Mouse (Mus musculus) thymus, adult 18-20 months (tissue): ENCODE data around the gene Rplp0.
"Not testable (repeated sequence)": the region's sequence is repeated elsewhere in the genome, so short reads cannot be mapped to it uniquely, and the experiment has no call there.

Experiments
- DNase-seq, 2 experiments: peaks; one replicate each; pipeline ENCODE4 v3.0.0; 2022; ENCODE audit warnings: mixed read lengths in 2 of 2

The Rplp0 gene

DNA sequence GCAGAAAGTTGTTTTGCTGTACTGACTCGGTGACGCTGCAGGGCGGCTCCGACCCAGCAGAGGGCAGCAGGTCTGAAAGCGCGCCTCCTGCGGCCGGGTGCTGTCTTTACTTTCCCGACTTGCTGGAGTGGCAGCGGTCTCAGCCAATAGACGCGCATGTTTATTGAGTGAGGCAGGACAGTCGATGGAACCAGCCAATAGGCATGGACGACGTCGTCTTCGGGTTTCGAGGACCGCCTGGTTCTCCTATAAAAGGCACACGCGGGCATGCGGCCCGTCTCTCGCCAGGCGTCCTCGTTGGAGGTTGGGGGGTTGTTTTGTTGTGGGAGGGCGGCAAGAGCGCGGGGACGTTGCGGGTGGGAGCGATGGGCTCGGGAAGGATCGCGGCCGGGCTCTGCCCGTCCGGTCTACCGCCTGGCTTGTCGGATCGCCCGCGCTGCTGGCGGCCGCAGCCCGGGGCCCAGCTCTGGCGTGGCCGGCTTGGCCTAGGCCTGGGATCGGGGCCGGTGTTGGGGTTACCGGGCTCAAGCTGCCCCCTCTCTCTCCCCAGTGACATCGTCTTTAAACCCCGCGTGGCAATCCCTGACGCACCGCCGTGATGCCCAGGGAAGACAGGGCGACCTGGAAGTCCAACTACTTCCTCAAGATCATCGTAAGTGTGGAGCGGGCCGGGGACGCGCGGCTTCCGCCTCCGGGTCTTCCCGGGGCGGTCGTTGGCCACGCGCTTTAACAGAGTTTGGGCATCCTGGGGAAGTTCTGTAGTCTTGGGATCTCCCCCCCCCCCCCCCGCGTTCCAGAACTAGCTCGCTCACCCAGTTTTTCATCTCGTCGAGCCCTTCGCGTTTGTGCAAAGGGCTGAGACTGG is at the start of gene Rplp0:
TSS of gene Rplp0 (plus strand) at position 231 of the 865 bp plus-strand sequence.
- DNase-seq = peak; percentile 99

DNA sequence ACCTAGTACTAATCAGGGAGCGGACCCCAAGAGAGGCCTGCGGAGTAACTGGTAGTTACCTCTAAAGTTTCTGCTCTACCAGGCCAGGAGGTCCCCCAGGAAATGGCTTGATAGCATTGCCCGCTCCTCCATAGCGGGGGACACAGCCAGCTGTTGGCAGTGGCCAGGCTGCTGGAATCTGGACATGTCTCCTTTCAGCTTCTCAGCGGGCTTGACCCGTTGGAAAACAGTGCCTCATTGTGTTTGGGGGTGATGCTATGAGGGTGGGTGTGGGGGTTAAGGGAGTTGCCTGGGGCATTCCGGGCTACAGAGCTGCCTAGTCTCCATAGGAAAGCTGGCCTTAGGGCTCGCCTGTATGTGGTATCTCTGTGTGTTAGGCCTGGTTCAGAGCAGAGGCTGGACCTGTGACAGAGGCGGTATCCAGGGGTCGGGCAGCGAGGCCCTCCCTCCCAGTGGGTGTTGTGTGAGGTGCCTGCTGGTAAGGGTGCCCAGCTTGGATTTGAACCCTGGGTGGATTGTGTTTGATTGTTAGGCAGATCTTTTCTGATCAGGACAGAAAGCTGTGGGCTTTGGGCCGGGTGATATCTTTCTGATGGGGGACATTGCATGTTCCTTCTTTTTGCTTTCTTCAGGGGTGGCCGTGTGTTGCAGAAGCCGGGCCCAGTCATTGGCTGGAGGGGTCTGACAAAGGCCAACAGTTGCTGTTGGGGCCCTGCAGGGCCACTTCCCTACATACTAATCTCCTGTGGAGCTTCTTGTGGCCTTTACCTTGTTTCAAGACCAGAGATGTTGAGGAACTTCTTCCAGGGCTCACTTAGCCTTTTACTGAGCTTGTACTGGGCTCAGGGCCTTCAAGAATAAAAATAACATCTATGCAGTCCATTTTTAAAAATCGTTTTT is 49.2 kb upstream of the Rplp0 start:
- no peak for DNase-seq

DNA sequence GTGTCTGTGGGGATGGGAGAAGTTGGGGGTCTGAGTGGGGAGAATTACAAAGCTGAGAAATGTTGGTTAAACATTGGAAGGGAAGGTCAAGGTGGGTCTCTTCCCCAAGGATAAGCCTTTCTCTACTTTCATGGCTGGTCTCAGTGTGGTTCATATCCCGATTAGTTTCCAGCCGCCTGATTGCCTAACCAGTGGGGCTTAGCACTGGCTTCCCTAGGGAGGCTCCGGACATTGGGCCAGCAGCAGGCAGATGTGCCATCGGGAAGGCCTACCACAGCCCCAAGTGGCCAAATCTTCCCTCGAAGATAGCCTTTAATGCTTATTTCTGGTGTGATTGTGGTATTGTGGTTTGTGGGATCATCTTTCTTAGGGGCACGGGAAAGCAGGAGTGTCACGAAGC is 46.9 kb upstream of the Rplp0 start:
- no peak for DNase-seq

DNA sequence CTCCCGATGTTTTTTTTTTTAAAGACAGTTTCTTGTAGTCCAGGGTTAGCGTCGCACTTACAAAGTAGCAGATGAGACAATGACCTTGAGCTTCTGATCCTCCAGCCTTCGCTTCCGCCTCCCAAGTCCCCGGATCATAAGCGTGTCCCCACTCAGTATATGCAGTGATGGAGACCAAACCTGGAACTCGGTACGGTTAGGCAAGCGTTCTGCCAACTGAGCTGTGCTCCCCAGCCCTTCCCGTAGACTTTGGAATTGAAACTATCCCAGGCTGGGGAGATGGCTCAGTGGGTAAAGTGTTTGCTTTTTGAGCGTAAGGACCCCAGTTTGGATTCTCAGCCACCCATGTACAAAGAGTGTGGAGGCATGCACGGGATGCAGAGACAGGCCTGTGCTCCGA is 46.0 kb upstream of the Rplp0 start:
- no peak for DNase-seq

DNA sequence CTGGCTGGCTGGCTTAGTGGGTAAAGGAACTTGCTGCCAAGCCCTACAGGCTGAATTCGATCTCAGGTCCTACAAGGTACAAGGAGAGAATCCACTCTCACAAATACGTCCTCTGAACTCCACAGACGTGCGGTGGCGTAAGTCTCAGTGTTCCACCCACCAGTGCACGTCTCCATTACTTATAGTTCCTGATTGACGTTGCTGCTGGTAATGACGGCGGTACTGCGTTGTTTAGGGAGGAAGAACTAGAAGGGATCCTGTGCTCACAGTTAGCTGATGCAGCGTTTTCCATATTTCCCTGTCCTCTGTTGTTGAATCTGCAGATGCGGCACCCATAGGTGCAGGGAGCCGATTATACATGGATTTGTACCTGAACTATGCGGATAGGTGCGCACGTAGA is 45.5 kb upstream of the Rplp0 start:
- no peak for DNase-seq

DNA sequence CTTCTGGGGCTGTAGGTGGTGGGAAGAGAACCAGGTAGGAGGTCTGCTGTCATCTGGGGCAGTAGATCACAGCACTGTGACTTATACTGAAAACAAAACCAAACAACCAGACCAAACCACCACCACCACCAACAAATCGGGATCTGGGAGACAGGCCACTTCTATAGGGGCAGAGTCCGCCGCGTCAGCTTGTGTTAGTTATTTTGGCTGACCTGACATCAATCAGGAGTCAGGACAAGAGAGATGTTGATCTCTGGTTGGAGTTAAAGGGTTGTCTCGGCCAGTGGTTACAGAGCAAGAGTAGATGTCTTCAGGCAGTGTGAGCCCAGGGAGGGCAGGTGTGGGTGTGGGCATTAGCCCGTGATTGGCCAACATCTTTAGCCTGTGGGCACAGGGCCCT is 44.9 kb upstream of the Rplp0 start:
- no peak for DNase-seq

DNA sequence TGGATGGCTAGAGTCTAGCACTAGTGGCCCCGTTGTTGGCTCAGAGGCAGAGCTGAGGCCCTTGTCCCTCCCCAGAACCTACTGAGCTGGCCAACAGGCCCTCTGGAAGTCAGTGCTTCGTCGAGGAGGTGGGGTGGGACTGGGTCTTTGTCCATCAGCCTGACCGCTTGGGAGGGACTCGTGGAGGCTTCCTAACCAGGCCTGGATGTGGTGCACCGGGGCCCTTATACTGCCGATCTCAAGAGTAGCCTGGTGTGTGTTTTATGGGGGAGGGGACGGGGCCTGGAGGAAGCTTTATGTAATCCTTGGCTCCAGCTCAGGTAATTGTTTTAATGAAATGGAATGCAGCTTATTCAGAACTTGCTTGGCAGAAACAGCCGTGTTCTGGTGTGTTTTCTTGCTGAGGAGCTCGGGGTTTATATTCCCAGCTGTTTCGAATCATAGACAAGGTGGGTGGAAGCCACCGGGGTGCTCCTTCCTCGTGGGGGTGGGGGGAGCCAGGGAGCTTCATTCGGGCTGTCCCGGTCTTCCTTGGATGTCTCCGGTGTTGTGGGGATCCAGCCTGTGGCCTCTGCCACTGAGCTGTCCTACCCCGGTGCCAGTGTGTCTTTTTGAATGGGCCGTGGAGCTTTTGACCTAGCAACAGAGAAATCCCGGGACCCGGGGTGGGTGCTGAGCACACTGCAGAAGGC is 44.2 kb upstream of the Rplp0 start:
- no peak for DNase-seq

DNA sequence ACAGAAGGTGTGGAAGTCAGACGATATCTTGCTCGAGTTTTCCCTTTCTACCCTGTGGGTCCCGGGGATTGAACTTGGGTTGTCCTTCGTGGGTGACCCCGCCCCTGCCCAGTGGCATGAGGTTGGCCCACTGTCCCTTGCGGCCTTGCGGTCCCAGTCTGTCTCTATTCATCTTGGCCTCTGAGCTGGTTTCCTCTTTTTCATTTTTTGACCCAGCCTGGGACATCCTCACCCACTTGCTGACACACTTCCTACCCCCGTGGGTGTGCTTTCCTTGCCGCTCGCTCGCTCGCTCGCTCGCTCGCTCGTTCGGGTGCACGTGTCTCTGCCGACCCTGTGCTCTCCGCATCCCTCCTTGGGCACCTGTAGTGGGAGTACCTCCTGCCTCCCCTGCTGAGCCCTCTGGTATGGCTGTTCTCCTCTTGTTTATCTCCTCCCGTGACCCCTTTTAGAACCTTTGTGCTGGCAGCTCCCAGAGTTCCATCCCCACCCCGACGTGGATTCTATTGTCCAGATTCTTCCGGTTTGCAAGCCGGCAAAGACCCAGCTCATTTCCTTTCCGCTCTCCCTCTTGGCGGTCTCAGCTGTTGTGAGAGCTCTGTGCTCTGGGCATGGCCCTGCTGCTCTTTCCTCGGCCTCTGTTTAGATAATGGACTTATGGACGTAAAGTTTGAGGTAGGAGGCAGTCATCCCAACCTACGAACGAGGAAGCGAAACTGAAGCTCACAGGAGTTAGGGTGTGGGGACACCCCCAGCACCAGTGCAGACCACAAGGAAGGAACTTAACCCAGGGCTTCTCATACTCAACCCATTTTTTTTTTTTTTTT is 43.0 kb upstream of the Rplp0 start:
- peak in 1 of 2 experiments; percentile 52 for DNase-seq

DNA sequence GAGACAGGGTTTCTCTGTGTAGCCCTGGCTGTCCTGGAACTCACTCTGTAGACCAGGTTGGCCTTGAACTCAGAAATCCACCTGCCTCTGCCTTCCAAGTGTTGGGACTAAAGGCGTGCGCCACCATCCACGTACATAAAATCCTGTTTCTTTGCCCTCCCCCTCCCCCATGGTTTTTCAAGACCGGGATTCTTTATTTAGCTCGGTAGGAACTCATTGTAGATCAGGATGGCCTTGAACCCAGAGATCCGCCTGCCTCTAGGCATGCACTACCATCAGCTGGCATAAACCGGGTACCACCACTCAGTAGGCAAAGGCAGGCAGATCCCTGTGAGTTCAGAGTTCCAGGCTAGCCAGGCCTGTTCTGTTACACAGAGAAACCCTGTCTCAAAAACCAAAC is 42.4 kb upstream of the Rplp0 start:
- DNase-seq = no peak

DNA sequence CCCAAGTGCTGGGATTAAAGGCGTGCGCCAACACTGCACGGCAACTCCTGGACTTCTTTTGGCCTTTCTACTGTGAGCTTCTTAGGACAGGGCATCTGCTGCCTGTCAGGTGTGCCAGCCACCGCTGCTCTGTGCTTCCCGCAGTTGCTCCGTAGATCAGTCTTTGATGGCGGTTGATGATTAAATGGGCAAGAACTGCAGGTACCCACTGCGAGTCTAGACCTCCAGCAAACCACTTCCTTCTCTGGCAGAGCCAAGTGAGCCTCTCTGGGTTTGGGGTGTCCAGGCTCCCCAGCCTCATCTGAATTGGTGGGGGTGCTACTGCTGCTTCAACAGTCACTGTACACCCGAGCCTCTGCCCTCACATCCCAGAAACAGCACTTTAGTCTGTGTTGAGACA is 41.8 kb upstream of the Rplp0 start:
- DNase-seq = no peak

DNA sequence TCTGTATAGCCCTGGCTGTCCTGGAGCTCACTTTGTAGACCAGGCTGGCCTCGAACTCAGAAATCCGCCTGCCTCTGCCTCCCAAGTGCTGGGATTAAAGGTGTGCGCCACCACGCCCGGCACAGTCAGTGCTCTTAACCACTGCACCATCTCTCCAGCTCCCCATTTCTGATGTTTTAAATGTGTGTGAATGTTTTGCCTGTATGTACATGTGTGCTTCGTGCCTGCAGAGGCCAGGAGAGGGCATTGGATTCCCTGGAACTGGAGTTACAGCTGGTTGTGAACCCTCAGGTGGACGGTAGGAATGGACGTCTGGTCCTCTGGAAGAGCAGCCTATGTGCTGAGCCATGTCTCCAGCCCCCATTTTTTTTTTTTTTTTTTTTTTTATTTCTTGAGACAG is 41.1 kb upstream of the Rplp0 start:
- DNase-seq = not testable (repeated sequence)

DNA sequence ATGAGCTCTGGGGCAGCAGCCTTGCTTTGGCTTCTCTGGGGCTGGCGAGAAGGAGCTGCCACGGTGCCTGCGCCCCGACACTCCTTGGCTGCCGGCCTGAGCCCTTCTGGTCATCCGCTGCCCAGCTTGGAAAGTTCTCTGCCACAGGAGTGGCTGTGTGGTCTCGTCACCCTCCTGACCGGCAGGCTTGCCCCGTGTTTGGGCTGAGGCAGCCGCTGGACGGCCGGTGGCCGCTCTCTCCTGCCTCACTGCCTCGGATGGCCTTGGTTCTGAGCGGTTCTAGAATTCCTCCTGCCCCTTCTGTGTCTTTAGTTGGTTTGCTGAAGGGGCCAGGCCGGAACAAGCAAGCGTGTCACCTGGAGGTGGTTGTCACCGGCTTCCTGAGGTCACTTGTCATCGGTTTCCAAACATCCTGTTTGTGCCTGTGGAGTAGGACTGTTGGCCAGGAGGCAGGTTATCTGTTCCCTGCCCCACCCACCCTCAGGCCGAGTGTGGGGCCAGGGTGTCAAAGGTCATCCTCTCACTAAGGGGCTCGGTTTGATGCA is 38.9 kb upstream of the Rplp0 start:
- DNase-seq = no peak

DNA sequence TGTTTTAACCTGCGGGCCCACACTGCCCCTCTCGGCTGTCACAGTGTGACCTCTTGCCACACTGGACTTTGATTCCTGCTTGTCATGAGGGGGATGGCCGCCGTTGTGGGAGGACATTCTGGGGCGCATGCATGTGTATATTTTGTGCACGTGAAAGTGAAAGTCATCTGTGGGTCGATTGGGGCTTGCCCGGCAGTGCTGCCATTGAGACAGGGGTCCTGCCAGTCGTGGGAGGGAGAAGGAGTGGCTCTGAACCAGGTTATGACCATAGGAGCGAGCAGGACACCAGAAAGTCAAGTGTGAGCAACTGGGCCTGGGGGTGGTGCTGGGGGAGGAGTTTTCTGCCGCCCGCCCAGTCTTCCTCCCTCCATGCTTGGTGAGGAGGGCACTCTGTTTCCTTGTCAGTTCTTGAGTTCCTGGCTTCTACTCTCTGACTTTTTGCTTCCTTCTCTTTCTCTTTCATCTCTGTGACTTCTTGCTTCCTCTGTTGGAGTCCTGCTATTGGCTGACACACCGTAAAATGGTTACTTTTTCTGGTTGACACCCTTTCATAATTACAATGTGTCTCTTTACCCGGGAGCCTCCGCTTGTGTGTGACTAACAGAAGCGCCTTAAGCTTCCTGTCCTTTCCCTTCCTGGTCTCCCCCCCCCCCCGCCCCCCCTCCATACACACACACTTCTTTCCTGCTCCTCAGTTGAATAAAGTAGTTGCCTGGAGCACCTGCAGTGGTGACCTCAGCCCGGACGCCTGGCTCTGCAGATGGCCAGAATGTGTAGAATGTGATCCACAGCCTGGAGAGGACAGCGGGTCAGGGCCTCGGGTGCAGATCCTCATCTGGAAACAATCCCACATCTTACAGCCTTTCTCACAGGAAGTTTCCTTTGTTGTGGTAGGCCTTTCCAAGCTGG is 37.5 kb upstream of the Rplp0 start:
- peak; percentile 59 to 69 for DNase-seq

DNA sequence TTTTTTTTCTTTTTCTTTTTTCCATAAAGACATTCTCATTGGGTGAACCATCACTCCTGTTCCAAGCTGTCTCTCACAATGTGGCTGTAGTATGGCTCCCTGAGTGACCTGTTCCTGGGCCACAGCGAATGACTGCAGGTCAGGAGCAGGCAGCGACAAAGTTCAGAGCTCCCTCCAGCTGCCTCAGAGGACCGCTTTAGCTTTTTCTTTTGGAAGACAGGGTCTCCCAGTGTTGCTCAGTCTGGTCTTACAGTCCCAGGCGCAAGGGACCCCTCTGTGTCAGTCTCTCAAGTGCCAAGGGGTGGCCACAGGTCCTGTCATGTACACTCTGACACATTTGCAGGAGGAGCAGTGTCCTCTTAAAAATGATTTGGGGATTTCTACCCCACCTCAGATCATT is 36.7 kb upstream of the Rplp0 start:
- DNase-seq = no peak

DNA sequence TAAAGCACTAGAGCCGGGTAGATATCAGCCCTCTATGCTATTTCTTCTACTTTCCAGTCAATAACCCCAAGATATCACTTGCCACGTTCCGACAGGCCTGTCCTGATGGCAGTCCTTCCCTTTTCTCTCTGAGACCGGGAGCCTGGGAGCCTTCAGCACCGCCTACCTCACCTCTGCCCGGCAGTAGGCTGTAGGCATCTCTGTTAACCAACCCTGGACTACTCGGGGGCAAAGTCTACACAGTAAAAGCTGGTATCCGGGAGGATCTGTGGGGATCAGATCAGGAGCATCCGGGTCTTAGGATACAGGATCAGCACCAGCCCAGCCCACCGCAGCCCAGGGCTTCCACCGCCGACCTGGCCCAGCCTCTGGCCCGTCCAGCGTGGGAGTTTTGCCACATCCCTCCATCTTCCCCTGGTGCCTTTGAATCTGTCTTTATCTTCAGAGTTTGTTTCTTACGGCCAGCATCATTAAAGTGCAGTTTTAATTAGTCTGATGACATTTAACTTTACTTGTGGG is 36.2 kb upstream of the Rplp0 start:
- no peak for DNase-seq

DNA sequence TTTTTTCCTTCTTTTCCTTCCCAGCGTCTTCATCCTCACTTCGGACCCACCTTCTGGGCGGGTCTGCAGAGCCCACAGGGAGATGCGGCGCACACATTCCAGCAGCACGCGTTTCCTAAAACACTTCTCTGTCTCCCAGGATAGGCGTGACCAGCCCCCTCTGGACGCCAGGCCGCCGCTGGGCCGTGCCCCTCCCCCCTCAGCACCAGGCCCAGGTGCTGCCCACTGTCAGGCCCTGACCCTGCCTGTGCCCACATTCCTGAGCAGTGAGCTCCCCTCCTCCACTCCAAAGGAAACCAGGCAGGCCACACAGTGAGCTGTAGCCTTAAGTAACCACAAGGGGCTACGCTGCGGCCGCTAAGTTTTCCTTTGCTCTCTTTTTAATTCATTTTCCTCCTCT is 35.3 kb upstream of the Rplp0 start:
- DNase-seq = peak in 1 of 2 experiments; percentile 3

DNA sequence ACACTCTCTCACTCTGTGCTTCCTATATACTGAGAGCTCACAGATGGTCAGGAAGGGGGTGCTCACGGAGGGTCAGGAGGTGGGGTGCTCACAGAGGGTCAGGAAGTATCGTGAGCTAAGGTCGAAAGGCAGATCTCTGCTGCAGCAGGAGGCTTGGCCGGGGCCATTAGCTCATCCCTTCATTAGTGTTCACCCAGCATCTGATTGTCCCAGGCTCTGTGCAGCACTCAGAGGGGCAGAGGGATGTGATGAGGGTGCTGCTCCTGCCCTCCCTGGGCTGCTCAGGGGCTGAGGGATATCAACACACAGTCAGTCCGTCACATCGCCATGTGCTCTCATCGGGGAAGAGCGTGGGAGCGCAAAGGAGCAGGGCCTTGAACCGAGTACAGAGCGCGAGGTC is 34.8 kb upstream of the Rplp0 start:
- DNase-seq = no peak

DNA sequence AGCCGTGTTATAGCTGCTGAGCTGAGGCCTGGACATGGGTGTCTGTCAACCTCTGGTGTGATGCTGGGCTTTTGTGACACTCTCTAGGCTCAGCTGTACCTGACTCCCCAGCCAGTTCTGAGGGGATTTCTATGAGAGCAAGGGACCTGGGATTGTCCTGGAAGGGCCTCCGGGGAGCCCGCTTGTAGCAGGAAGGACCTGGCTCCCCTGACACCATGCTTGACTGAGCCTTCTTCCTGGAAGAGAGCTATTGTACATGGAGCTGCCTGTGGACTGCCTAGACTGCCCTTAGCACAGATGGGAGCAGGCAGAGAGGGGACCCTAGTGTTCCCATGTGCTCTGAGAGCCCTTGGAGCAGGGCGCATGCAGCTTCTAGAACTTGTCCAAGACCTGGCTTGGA is 33.9 kb upstream of the Rplp0 start:
- DNase-seq = no peak

DNA sequence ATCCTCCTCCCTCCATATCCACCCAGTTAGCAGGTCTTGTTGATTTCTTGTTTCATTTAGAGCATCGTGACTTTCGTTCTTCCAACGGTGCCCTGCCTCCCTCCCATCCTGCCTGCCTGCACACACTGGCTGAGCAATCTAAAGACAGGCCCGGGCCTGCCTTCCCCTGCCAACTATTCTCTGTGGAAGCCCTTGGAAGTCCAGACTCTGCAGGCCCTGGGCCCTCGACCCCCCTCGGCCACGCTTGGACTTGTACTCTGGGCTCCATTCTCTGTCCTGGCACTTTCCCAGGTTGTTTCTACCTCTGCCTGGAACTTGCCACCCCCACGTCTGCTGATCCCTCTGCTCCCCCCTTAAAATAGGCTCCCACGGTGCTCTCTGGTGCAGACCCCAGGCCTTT is 33.3 kb upstream of the Rplp0 start:
- peak in 1 of 2 experiments; percentile 2 for DNase-seq

DNA sequence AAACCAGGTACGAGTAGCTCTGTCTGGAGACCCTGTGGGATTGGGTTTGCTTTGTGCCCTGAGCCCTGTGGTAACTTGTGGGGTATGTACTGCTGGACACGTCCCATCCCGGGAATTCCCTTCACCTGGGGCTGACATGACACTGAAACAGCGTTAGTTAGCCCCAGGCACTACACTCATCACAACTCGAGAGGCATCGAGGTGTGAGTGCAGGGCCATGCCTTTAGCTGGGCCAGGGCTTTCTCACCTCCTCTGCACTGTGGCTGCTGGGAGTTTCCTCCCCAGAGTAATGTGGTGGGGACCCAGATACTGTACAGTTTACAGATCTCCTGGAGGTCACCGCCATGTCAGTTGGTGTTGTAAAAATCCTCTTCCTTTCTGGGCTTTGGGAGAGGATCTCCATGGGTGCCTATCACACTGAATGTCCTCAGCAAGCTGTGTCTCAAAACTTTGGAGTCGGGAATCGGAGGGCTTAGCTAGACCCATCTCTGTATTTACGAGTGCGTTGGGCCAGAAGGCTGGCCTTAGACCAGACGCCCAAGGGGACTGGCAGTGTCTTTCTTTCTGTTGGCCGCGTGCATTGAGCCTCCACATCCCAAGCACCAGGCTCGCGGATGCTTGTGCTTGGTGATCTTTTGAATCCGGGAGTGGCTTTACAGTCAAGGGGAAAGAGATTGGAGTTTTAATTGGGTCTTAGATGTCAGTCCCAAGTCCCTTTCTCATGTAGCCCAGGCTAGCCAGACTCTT is 32.6 kb upstream of the Rplp0 start:
- no peak for DNase-seq
